Mouse (Mus musculus) forebrain, embryonic 13.5 days (tissue): ENCODE results near the gene Mttp. TPM values are rescaled to one million over a fixed set of nuclear protein-coding genes. Genes with fewer than 3 reads are reported as not detected.

Experiments
- ATAC-seq: fragments of 200-750 bp; cut with Nextera tagmentation; 2 replicates; pipeline ENCODE4 v1.8.0; 2017
- H3K27ac ChIP-seq: fragments of 300-500 bp; sonication (generic); 2 replicates; pipeline ENCODE4 v1.5.1; 2015; ENCODE audit warnings: inconsistent platforms, mild to moderate bottlenecking, moderate library complexity
- H3K27me3 ChIP-seq: fragments of 300-500 bp; sonication (generic); 2 replicates; pipeline ENCODE4 v1.6.1; 2015; ENCODE audit warnings: mild to moderate bottlenecking, inconsistent platforms
- H3K36me3 ChIP-seq: fragments of 300-500 bp; sonication (generic); 2 replicates; pipeline ENCODE4 v1.6.1; 2015; ENCODE audit warnings: mild to moderate bottlenecking, inconsistent platforms; ENCODE audit not compliant: poor library complexity, severe bottlenecking
- H3K4me1 ChIP-seq: fragments of 300-500 bp; sonication (generic); 2 replicates; pipeline ENCODE4 v1.6.1; 2015; ENCODE audit warnings: inconsistent platforms
- H3K4me2 ChIP-seq: fragments of 300-500 bp; sonication (generic); 2 replicates; pipeline ENCODE4 v1.6.1; 2015; ENCODE audit warnings: inconsistent platforms, mild to moderate bottlenecking, moderate library complexity
- H3K4me3 ChIP-seq: fragments of 300-500 bp; sonication (generic); 2 replicates; pipeline ENCODE4 v1.5.1; 2015; ENCODE audit warnings: mild to moderate bottlenecking, inconsistent platforms
- H3K9ac ChIP-seq: fragments of 300-500 bp; sonication (generic); 2 replicates; pipeline ENCODE4 v1.6.1; 2015; ENCODE audit warnings: mild to moderate bottlenecking, inconsistent platforms
- H3K9me3 ChIP-seq: fragments of 300-500 bp; sonication (generic); replicated peaks from 2 replicates; pipeline ENCODE4 v1.6.1; 2016; ENCODE audit warnings: inconsistent platforms
- whole genome bisulfite sequencing: fragments of 180-500 bp; shearing (Covaris S2); methylation state at CpG from one replicate; pipeline ENCODE4 v1.1.7; 2015; 5-methylcytosine and 5-hydroxymethylcytosine counted together
- polyA plus RNA-seq: library from polyadenylated mRNA; unstranded; fragments of >200 nt; fragmentation: Nextera tagmentation; extraction: Ambion mirVana; gene quantifications from 2 replicates; pipeline ENCODE4 v1.2.1, GENCODE M21; 2015

The Mttp gene
- polyA plus RNA-seq, 1 experiment from 2014 or later, result 11.6 TPM

DNA sequence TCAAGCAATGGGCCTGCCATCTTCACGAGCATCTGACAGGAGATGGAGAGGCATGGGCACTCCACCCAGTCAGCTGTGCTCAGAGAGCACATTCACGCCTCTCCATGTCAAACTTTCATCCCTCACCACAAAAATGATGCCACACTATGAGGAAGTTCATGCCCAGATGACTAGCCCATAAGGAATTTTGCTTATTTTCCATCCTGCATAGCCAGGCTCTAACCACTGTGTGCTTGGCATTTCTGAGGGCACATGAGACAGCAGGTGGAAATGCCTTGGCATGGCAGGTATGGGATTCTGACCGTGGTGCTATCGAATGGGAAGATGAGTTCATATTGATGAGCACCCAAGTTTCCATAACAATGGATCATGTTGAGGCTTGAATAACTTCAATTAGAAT is 41.1 kb downstream of the Mttp start:
- Histone ChIP-seq H3K4me3 (no peak overlapping the region), H3K4me1 (no peaks in the 10 kb centered on the region), H3K4me2 (no peak overlapping the region), H3K36me3 (no peaks in the 10 kb centered on the region), H3K27me3 (no peaks in the 10 kb centered on the region), H3K9ac (no peak overlapping the region), H3K27ac (no peak overlapping the region), H3K9me3 (no peaks in the 10 kb centered on the region)
- ATAC-seq, result no peak
- 90% methylated on average over 4 of the region's 4 CpGs for WGBS

DNA sequence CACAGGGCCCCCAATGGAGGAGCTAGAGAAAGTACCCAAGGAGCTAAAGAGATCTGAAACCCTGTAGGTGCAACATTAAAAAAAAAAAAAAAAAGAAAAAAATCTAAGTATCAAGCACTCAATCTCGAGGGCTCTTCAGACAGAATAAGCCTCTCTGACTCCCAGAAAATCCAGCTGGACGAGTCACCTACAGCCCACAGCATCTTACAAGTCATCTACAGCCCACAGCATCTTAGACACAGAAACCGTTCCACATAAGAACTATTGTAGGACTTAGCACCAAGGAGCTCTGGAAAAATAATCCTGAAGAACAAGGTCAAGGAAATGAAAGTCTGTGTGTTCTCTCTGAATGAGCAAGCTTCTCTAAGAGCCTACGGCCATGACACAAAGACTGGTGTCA is 42.8 kb downstream of the Mttp start:
- no peak for ATAC-seq
- Histone ChIP-seq H3K9me3 (no peaks in the 10 kb centered on the region), H3K9ac (no peak overlapping the region), H3K27me3 (no peaks in the 10 kb centered on the region), H3K27ac (no peak overlapping the region), H3K4me1 (no peaks in the 10 kb centered on the region), H3K4me2 (no peak overlapping the region), H3K4me3 (no peak overlapping the region), H3K36me3 (no peaks in the 10 kb centered on the region)
- 87% methylated on average over 4 of the region's 4 CpGs for WGBS

DNA sequence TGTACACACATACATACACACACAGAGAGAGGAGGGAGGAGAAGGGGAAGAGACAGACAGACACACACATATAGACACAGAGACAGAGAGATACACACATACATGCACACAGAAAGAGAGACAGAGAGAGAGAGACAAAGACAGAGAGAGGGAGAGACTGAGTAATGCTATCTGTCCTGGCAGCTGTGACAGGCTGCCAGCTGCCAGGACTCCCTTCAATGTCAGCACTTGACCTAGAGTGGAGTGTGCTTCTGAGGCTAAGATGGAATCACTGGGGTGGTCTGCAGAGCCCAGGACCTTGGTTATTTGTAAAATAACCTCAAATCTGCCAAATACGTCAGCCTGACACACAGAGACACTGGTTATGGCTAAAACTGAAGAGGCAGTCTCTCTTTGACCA is 47.0 kb downstream of the Mttp start:
- no peak overlapping the region for H3K27ac ChIP-seq
- no peaks in the 10 kb centered on the region for H3K4me1 ChIP-seq
- no peaks in the 10 kb centered on the region for H3K9me3 ChIP-seq
- 0 out of 2 replicates have a peak, but pooled peaks cover 6% of the 10 kb centered on the region for H3K36me3 ChIP-seq
- ATAC-seq, result no peak
- H3K27me3 ChIP-seq, result no peaks in the 10 kb centered on the region
- no peak overlapping the region for H3K4me2 ChIP-seq
- H3K9ac ChIP-seq, result no peak overlapping the region
- no peak overlapping the region for H3K4me3 ChIP-seq
- 64% methylated on average over 1 of the region's 1 CpGs for WGBS

DNA sequence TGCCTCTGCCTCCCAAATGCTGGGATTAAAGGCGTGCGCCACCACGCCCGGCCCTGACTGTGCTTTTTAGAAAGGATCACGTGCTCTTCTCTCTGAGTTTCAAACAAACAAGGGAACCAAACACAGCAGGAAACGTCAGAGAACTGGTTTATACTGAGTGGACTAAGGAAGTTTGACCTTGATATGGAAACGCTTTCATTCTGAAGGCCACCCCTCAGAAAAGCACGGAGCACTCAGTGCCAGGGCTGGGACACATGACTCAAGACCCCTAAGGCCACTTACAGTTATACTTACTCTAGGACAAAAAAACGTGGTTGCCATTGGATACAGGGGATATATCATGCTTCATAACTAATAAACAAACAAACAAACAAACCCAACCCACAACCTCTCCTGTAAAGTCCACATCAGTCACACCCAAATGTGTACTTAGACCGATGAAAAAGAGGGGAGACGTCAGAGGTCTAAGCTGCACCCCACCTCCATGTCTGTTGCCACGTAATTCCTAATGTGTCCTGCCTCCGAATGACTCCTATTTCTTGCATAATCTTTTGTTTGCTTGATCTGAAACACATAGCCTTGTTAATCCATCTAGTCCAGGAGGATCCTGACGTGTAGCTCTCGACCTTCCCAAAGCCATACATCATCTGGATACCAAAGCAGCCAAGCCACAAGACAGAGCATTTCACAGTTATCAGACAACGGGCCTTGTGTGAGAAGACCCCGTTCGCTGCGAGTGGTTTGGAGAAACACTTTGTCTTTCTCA is 48.3 kb downstream of the Mttp start:
- no peak overlapping the region for H3K27ac ChIP-seq
- no peaks in the 10 kb centered on the region for H3K9me3 ChIP-seq
- 0 out of 2 replicates have a peak, but pooled peaks cover 6% of the 10 kb centered on the region for H3K36me3 ChIP-seq
- H3K4me2 ChIP-seq, result no peak overlapping the region
- no peak overlapping the region for H3K4me3 ChIP-seq
- no peaks in the 10 kb centered on the region for H3K27me3 ChIP-seq
- 91% methylated on average over 19 of the region's 19 CpGs for WGBS
- ATAC-seq, result no peak; the same call in 1 of the 2 replicates
- H3K4me1 ChIP-seq, result no peaks in the 10 kb centered on the region
- no peak overlapping the region for H3K9ac ChIP-seq

DNA sequence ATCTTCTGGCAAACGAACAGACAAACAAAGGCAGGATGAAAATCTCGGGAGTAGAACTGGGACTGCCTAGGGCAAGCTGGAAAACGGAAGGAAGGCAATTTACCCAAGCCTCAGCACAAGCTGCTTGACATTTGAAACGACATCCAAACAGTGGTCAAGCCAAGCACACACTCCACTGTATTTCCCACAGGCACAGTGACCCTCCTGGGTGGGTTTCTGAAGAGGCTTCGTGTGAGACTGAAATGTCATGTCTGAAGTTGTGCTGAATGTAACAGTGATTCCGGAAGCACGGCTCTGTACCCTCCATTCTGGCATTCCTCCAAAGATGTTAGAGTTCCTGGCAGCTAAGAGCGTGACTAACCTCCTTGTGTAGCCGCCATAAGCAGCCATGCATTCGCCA is 49.0 kb downstream of the Mttp start:
- 67% methylated on average over 10 of the region's 10 CpGs for WGBS
- peak; percentile 74 for ATAC-seq
- Histone ChIP-seq H3K36me3 (0 out of 2 replicates have a peak, but pooled peaks cover 6% of the 10 kb centered on the region), H3K4me2 (no peak overlapping the region), H3K9me3 (no peaks in the 10 kb centered on the region), H3K9ac (no peak overlapping the region), H3K27me3 (no peaks in the 10 kb centered on the region), H3K27ac (no peak overlapping the region), H3K4me3 (no peak overlapping the region), H3K4me1 (no peaks in the 10 kb centered on the region)

DNA sequence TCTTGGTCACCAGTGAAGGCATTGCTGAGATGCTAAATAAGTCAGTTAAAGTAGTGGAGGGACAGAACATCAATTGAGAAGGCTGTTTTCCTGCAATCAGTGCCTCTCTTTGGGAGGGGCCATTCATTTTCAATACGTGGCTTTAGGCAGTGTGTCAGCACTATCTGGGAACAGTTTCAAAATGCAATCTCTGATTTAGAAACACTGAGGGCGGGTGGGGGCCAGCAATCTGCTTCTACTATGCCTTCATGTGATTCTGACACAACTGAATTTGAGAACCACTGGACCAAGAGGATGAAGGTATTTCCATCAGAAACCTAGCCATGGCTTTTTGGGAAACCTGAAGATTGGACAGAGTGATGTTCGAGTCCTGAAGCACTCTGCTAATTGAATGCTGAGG is 49.5 kb downstream of the Mttp start:
- no peak overlapping the region for H3K4me3 ChIP-seq
- H3K9ac ChIP-seq, result no peak overlapping the region
- no peak overlapping the region for H3K27ac ChIP-seq
- 0 out of 2 replicates have a peak, but pooled peaks cover 6% of the 10 kb centered on the region for H3K36me3 ChIP-seq
- no peak overlapping the region for H3K4me2 ChIP-seq
- H3K27me3 ChIP-seq, result no peaks in the 10 kb centered on the region
- no peaks in the 10 kb centered on the region for H3K9me3 ChIP-seq
- no peaks in the 10 kb centered on the region for H3K4me1 ChIP-seq
- 70% methylated on average over 3 of the region's 3 CpGs for WGBS
- ATAC-seq, result peak; percentile 40; the same call in 1 of the 2 replicates

DNA sequence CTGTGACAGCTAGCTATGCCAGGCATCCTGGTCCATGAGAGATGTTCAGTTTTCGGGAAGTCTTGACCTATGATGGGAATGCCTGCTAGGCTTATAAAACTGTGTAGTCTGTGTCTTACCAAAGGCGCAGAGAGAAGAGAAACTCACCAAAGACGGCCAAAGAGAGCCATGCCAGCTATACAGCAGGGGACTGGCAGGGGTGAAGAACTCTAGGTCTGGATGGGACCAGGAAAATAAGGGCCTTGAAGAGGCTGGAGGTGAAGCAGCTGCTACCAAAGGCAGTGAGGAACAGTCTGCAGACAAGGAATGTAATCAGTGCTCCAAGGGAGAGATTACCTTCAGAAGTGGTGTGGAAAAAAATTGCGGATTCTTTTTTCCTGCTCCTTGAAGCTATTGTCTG is 60.9 kb downstream of the Mttp start:
- H3K4me1 ChIP-seq, result no peaks in the 10 kb centered on the region
- H3K4me2 ChIP-seq, result no peak overlapping the region

DNA sequence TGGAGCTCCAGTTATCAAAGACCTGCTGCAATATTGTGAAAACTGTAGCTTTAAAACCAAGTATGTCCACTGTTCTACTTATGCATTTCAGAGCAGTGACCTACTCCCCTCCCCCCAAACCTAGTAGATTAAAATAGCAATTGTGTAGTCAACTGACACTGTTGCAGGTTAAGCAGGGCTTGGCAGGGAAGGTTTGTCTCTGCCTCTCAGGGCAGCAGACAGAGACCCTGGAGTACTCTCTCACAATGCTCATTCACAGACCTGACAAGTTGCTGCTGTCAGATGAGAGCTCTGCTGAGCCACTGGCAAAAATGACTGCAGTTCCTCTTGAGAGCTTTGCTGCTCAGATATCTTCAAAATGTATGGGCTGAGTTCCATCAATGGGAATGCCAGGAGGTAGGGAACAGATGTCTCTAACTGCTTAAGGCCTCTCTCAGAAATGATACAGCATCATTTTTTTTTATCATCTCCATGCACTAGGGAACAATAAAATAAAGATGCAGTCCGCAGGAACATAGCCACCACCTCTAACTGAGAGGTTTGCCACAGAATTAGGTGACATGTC is 61.6 kb downstream of the Mttp start:
- H3K9ac ChIP-seq, result no peak overlapping the region
- no peak overlapping the region for H3K4me2 ChIP-seq

More for the DNA sequence above, 60.9 kb downstream of the Mttp start:
- WGBS, result 63% methylated on average over 4 of the region's 4 CpGs
- no peak for ATAC-seq
- Histone ChIP-seq H3K27me3 (no peaks in the 10 kb centered on the region), H3K9me3 (no peaks in the 10 kb centered on the region), H3K9ac (no peak overlapping the region), H3K36me3 (no peaks in the 10 kb centered on the region), H3K4me3 (no peak overlapping the region), H3K27ac (no peak overlapping the region)

DNA sequence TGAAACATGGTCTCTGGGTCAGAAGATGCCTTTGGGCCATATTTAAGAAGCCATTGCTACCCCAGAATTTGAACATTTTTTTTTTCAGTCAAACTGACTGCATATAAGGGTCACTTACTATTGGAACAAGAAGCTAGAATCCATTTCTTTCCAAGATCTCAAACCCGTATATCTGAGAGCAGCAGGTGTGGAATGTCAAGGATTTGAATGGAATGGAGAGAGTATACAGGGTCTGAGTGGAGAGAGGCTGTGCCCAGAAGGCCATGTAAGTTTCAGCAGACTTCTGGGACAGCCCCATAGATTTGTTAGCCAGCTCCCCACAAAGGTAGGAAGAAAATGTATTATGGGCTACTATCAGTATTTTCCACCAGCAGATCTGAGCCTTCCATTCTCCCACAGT is 66.1 kb downstream of the Mttp start:
- no peaks in the 10 kb centered on the region for H3K27me3 ChIP-seq
- H3K4me2 ChIP-seq, result no peak overlapping the region
- no peak overlapping the region for H3K27ac ChIP-seq
- no peak overlapping the region for H3K4me3 ChIP-seq
- no peak for ATAC-seq
- 84% methylated on average over 1 of the region's 1 CpGs for WGBS
- H3K4me1 ChIP-seq, result peaks cover 13% of the 10 kb centered on the region
- no peaks in the 10 kb centered on the region for H3K9me3 ChIP-seq
- H3K9ac ChIP-seq, result no peak overlapping the region
- H3K36me3 ChIP-seq, result no peaks in the 10 kb centered on the region

More for the DNA sequence above, 61.6 kb downstream of the Mttp start:
- WGBS, result 92% methylated on average over 1 of the region's 1 CpGs
- no peaks in the 10 kb centered on the region for H3K36me3 ChIP-seq
- no peaks in the 10 kb centered on the region for H3K4me1 ChIP-seq
- no peak overlapping the region for H3K27ac ChIP-seq
- peak; percentile 24; the same call in 1 of the 2 replicates for ATAC-seq
- H3K9me3 ChIP-seq, result no peaks in the 10 kb centered on the region
- no peaks in the 10 kb centered on the region for H3K27me3 ChIP-seq
- H3K4me3 ChIP-seq, result no peak overlapping the region

DNA sequence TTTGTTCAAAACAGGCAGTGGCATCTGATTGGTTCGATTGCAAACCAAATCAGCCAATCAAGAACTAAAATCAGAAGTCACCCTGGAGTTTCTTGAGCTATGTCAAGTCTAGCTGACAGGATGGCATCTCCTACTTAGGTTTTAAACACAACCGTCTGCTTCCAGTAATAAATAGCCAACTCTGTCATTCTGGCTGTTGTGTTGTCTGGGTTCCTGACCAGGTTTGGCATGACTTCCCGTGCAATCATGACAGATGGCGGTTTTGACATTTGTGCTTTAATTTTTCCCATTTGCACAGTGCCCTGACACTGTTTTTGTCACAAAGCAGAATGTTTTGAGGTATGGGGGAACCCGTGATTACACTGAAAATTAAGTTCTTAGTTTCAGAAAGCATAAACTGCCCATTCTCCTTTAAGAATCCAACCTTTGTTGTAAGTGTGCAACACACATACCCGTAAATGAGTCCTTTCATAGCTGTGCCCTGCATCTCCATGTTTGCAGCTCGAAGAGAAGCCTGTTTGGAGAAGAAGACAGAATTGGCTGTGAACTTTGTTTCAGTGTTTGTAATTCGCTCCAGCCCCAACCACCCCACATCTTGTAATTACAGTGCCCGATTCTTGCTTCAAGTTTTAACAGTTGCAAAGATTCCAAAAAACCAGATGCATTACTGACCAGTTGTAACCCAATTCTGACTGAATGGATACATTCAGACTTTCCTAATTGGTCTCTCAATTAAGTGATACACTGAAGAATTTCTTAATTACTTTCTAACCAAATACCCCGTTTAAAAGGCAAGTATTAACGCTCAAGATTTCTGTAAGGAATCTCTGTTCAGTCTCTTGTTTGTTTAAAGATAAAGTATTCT is 67.1 kb downstream of the Mttp start:
- no peak overlapping the region for H3K4me2 ChIP-seq
- H3K9me3 ChIP-seq, result no peaks in the 10 kb centered on the region
- H3K9ac ChIP-seq, result no peak overlapping the region
- no peaks in the 10 kb centered on the region for H3K27me3 ChIP-seq
- peak; percentile 79 for ATAC-seq
- no peak overlapping the region; the same call in 1 of the 2 replicates for H3K27ac ChIP-seq
- no peaks in the 10 kb centered on the region for H3K36me3 ChIP-seq
- WGBS, result 52% methylated on average over 11 of the region's 11 CpGs
- H3K4me3 ChIP-seq, result no peak overlapping the region
- peaks cover 13% of the 10 kb centered on the region for H3K4me1 ChIP-seq

DNA sequence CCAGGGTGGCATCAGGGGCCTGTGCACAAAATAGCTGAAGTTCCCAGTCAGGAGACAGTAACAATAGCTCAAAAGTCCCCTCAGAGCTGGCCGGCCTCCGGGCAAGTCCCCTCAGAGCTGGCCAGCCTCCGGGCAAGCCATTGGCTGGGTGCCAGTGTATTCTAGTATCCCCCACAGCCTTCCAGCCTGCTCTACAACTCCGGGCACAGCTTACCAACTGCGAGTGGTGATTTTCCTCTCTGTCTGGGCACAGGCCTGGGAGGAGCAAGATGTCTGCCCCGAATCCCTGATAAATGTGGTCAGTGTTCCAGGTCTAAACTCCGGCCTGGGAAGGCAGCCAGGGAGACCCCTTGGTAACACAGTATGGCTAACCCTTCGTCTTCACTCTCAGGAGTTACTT is 69.6 kb downstream of the Mttp start:
- WGBS, result 61% methylated on average over 8 of the region's 8 CpGs
- H3K4me2 ChIP-seq, result no peak overlapping the region
- H3K36me3 ChIP-seq, result no peaks in the 10 kb centered on the region
- H3K9ac ChIP-seq, result no peak overlapping the region
- H3K27ac ChIP-seq, result no peak overlapping the region
- H3K4me3 ChIP-seq, result no peak overlapping the region
- no peaks in the 10 kb centered on the region for H3K27me3 ChIP-seq
- ATAC-seq, result no peak
- H3K9me3 ChIP-seq, result no peaks in the 10 kb centered on the region
- peaks cover 13% of the 10 kb centered on the region for H3K4me1 ChIP-seq

DNA sequence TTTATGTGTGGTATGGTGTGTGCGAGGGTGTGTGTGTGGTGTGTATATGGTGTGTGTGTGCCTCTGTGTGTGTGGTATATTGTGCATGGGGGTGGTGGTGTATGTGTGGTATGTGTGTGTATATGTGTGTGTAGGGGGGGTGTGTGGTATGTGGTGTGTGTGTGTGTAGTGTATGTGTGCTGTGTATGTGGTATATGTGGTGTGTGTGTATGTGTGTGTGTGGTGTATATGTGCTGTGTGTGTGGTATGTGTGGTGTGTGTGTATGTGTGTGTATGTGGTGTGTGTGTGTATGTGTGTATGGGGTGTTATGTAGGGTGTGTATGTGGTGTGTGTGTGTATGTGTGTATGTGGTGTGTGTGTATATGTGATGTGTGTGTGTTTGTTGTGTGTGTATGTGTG is 70.6 kb downstream of the Mttp start:
- Histone ChIP-seq H3K27me3 (no peaks in the 10 kb centered on the region), H3K4me1 (peaks cover 13% of the 10 kb centered on the region), H3K9ac (no peak overlapping the region), H3K36me3 (no peaks in the 10 kb centered on the region), H3K4me2 (no peak overlapping the region), H3K27ac (no peak overlapping the region), H3K9me3 (no peaks in the 10 kb centered on the region), H3K4me3 (no peak overlapping the region)
- WGBS, result 100% methylated on average over 1 of the region's 1 CpGs
- no peak for ATAC-seq
